Mouse (Mus musculus) erythroid progenitor cell, adult 5-6 weeks (primary cell): ENCODE measurements around the gene Rpp21. TPM values are rescaled to one million over a fixed set of nuclear protein-coding genes. Genes with fewer than 3 reads are reported as not detected.

Experiments
- ATAC-seq: replicated peaks from 2 replicates; pipeline ENCODE4 v1.8.0; 2016; ENCODE audit warnings: moderate number of reproducible peaks, mild to moderate bottlenecking, moderate TSS enrichment, inconsistent platforms; ENCODE audit not compliant: poor library complexity, low FRiP score, severe bottlenecking
- total RNA-seq, 2 experiments: library from RNA; stranded (forward) in 1 of 2; stranded (reverse) in 1 of 2; fragments of 150-400 nt in 1 of 2; fragments of 186-747, 209-891 nt in 1 of 2; gene quantifications; 2 replicates each; pipeline versions ENCODE4 v1.2.3 to v1.2.4; 2015 to 2017; ENCODE audit warnings: low replicate concordance in 2 of 2

The Rpp21 gene
- 63.7 and 66.0 TPM in 2 replicates for total RNA-seq (2015; ENCODE audit: low replicate concordance)
- 11.8 TPM in 2 replicates for total RNA-seq (2017; ENCODE audit: low replicate concordance)

DNA sequence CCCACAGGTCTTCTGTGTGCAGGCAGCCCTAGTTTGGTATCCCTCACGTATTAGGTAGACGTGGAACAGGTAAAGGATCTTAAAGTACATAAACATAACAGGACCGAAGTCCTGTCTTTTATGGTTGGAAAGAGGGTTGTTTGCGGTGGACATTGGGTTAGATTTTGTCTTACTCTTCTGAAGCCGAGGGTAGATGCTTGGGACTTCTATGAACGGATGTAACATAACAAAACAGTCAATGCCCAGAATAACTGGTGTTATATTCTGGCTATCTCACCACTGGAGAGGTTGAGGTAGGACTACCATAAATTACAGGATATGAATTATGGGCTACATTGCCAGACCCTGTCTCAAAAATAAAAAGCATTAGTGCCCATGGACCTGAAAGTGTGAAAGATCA lies at the start of gene Rpp21:
Rpp21 (minus strand) TSS at position 101 of the 400 bp plus-strand sequence.
- no peak for ATAC-seq

DNA sequence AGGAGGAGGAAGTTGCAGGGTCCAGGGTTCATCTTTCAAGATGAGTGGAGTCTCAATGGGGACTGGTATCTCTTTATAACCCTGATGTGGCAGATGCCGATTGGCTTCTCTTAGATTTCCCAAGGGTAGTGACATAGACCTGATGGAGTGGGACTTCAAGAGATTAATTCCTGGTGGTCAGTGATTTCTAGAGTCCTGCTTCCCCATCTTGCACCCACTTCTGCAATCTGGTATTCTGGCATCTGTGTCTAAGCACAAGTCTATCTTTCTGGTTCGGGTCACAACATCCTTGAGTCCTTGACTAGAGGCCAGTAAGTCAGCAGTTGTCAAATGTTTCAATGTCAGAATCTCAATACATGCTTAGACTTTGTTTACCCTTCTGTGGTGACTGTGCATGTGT lies 28.5 kb upstream of the Rpp21 start, which contains the start of gene H2-M10.2:
H2-M10.2 (minus strand) TSS at position 101 of the 400 bp plus-strand sequence.
- no peak for ATAC-seq

DNA sequence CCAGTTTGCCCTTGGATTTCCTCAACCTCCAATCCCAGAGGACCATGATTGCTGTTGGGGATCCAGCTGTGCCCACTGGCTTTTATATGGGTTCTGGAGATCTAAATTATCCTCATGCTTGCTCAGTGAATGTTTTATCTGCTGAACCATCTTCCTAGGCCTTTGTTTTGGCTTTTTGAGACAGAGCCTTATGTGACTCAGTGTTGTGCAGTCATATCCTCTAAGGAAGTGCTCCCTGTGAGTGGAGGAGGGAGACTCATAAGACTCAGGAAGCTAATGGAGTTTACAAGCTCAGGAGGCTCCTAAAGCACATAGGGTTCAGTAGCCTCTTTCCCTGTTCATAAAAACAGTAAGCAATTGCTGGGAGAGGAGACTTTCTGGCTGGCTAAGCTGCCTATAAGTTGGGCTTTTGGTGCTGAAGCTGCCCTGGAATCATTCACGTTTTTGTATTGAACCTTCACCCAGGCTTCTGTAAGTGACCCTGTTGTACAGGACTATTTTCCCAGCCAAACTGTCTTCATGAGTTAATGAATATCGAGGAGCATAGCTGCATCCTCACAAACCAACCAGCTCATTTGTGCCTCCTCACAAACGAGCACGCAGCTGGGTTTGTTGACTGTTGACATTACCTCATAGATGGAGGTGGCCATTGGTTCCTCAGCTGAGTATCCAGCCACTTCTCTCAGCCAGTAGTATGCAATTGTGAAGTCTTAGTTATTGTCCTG lies 23.8 kb upstream of the Rpp21 start:
- no peak for ATAC-seq

DNA sequence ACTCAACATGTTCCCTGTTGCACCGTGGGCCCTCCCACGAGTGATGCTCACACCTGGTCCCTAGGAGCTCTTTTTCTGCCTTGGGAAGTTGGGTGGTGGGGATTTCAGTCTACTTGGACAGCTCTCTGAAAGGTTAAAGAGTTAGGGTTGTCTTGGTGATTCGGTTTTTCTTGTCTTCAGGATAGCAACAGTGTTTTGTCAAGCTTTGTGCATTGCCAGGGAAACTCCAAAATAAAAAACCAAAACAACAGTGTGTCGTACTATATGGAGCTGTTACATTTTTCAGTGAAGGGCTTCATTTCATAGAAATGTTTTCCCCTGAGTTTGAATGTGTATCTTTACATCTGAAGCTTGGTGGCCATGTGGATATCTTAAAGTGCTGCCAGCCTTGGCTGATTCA lies 16.9 kb upstream of the Rpp21 start:
- ATAC-seq = no peak

DNA sequence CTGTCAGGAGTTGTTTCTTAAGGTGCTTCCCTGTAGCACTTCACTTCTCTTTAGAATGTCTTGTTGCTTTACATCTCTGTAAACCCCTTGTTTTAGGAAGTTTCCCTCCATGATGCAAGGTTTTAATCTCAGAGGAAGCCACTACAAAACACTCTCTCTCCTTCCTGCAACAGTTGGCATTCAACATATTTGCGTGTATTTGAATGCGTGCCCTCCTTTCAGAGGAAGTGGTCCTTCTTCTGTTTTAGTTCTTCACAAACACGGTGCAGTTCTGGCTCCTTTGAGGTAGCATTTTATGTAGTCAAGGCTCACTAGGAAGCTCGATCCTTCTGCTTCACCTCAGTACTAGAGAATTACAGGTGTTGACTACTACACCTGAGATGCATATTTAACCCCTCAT lies 15.9 kb upstream of the Rpp21 start:
- no peak for ATAC-seq

DNA sequence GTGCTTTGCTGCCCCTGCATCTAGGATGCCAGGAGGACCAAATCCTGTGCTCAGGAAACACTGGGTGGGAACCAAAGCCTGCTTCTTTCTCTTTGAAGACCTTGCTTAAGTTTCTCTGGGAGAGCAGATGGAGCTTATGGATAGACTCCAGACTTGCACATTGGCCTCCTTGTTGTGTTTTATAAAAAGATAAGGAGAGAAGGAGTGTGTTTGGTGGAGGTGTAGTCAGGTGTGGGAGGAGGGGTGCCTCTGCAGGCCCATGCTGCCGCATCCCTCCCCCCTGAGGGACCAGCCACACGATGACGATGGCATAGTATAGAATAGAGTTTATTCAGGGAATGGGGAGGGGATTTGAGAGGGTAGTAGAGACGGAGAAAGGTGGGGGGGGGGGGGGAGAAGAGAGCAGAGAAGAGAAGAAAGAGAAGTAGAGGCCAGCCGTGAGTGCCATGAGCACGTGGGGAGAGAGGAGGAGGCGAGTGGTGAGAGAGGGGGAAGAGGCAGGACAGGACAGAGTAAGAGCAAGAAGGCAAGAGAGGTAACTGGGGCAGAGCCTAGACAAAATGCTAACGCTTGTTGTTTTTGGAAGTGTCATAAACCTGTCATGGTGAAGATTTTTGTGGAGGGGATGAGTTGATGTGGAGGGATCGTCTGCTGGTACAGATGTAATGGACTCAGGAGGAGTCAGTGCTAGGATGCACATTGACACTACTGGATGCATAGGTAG lies 14.9 kb upstream of the Rpp21 start:
- ATAC-seq = no peak

DNA sequence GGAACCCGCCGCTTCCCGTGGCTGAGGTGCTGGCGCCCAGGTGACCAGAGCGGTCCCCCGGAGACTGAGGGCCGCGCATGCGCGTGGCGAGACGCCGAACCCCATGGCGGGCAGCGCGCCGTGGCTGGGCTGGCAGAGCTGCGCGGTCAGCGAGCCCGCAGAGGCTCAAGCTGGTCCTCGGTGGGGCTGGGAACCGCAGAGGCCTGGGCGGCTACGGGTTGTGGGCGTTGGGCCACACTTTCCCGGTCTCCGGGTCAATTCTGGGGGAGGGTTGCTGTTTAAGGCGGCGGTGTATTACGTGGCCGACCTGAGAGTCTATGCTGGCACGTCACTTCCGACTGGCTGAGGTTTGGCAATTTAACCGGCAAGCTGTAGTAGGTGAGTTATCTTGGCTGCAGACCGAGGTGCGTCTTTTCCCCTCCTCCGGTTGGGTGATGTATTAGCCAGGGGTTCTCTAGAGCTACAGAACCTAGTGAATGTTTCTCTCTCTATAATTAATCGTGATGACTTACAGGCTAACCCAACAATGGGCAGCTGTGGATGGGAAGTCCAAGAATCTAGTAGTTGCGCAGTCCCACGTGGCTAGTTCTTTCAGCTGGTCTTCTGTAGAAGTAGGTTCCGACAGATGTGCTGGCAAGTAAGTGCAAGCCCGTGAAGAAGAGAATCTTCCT lies 13.9 kb upstream of the Rpp21 start, which contains the start of gene Trim39:
Trim39 (minus strand) TSS at position 662 of the 671 bp plus-strand sequence.
- peak; percentile 79 for ATAC-seq

DNA sequence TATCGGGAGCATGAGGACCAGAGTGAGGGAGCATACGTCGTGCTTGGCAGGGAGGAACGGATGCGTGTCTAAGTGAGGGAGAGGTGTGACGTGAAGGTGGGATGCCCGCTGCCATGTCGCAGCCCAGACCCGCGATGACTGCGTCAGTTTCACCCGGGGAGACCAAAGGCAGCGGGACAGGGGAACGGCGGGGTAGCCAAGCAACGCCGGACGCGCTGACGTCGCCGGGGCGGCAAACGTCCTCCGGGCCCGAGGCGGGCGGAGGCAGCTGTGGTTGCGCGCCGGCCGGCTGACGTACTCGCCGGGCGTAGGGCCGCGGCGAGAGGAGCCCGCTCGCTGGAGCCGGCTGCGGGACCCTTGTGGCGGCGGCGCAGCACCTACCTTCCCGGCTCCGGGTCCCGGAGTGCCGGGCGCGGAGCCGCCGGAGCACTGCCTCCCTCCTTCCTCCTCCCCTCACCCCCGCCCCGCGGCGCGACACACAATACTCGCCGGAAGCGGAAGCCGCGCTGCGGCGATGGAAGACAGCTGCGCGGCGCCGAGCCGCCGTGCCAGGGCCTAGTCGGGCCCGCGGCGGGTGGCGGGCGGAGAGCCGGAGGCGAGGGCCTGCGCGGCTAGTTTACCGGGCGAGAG lies 13.2 kb upstream of the Rpp21 start:
- peak; percentile 88 for ATAC-seq

DNA sequence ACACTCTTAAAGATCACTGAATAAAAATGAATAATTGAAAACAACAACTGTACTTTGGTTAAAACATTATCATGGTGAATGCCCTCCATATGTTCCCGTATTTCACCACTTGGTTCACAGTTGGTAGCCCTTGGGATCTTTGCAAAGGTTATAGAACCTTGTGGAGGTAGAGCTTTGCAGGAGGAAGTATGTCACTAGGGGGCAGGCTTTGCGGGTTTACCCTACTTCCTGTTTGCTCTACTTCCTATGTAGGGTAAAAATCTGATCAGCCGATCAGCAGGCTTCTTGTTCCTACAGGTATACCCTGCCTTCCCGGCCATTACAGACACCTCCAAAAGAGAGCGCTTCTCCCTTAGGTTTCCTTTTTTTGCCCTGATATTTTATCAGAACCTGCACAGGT lies 8.0 kb upstream of the Rpp21 start:
- no peak for ATAC-seq

DNA sequence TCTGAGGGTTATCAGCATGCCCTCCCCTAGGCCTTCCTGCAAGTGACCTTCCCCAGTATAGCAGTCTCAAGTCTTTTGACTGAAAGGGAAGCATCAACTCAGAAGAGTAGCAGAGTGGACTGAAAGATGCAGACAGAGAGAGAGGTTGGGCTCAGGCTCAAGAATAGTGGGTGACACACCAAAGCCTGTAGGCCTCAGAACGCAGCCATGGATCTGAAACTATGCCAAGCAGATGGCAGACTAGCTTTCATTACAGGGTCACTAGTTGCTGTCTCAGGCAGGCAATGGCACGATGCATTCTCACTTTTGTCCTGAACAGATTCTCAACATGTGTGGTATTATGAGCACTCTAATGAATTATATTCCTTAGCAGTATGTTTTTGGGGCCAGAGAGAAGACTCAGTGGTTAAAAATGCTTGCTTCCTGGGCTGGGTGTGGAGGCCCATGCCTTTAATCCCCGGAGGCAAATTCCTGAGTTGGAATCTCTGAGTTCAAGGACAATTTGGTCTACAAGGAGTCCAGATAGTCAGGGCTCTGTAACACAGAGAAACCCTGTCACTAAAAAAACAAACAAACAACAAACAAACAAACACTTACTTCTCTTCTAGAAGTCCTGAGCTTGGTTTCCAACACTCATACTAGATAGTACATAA lies 6.5 kb upstream of the Rpp21 start:
- ATAC-seq = no peak

DNA sequence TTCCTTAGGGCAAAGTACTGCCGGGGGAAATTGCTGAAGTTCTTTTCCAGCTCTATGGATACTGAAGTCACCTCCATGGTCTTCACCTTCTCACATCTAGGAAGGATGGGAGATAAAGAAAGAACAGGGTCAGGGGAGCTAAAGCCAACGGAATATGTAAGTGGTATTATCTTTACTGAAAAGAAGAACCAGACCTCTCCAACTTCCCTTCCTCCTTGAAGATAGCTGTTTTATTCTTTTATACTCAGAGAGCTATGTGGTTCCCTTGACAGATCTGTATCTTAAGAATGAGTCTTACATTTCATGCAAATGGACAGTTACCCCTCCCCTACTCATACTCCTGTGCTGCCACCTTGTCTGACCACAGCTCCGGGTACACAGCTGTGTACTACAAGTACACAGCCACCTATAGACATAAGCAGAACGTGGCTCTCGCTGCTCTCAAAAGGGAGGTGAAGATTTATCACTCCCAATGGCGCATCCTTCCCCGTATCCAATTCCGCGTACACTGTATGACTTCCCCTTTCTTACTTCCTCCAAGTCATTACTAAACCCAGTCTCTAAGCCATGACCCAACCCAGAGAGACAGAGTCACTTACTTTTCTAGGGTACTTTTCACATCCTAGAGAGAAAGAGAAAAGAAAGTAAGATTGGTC lies 3.8 kb upstream of the Rpp21 start:
- no peak for ATAC-seq

DNA sequence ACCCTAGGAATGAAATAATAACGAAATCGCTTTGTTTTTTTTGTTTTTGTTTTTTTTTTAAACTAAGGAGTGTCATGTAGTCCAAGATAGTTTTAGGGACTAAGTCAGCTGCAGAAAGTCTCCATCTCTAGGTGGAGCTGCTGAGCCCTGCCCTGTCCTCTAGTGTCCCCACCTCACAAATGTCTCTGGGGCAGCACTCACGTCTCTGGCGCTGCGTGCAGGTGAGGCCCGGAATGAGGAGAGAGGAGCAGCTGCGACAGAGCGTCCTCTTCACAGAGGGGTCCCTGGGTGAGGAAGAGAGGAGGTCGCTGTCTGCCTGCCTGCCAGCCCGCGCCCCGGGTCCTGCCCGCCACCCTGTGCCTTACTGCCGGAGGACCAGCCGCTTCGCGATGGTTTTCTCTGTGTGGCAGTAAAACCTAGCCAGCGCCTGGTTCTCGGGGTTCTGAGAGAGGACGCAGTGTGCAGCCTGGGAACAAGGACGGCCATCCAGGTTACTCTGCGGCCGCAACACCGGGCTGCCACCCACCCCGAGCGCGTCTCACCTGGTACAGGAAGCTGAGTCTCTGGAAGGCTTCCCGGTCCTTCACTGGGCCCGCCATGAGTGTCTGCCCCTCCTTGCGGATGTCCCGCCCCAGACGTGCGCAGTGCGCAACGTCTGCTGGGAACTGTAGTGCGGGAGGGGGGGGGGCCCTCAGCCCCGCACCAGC lies 475 bp downstream of the Rpp21 start:
- peak; percentile 93 for ATAC-seq

DNA sequence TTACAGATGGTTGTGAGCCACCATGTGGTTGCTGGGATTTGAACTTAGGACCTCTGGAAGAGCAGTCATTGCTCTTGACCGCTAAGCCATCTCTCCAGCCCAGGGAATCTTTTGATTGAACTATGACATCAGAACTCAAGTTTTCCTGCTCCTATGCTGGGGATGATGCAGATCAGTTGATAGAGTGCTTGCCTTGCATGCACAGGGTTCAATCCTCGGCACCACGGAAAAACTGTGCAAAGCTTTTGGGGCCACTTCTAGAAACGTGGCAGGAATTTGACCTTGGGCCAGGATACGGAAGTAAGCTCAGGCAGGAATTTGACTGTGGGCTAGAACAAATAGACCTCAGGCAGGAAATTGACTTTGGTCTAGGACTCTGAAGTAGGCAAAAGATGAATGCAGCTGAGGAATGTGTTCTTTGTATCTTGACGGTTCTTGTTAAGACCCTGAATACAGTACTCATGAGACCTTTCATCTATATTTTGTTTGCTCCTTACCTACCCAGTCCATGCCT lies 4.7 kb downstream of the Rpp21 start:
- ATAC-seq = no peak

DNA sequence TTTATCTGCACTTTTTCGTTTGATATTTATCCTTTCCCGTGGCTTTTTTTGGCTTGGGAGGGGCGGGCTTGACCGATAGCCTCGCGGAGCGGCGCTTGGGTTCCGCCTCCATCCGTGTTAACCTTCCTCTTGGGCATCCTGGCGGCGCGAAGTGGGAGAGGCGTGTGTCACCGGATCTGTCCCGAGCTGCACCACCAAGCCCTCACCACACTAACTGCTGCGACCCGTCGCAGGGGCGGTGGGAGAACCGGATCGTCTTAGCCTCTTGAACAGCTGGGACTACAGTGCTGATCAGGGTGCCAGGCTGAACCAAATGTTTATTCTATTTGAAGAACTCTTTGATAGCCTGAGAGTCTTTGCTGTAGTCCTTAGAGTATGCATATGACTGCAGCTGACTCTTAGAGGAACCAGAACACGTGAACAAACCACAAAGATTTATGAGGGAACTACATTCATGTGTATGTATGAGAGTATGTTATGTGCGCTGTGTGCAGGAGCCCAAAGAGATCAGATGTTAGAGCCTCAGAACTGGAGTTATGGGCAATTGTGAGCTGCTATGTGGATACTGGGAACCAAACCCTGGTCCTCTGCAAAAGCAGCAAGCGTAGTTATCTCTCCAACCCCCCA lies 5.5 kb downstream of the Rpp21 start:
- ATAC-seq = no peak

DNA sequence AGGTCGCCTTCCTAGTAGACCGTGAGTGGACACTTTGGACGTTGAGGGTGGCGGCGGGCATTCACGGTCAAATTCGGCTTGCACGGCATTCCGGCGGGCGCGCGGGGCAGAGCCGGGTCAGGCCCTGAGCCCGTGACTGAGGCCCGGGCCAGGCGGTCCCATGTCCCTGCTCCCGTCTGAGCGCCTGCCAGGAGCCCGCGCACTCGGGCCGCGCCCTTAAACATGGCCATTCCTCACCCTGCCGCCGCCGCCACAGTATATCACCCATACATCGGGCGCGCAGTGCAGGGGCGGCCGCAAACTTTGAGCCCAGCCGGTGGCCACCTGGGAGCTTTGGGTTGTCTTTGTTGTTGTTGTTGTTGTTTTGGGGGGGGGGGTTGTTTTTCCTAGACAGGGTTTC lies 9.0 kb downstream of the Rpp21 start:
- no peak for ATAC-seq

DNA sequence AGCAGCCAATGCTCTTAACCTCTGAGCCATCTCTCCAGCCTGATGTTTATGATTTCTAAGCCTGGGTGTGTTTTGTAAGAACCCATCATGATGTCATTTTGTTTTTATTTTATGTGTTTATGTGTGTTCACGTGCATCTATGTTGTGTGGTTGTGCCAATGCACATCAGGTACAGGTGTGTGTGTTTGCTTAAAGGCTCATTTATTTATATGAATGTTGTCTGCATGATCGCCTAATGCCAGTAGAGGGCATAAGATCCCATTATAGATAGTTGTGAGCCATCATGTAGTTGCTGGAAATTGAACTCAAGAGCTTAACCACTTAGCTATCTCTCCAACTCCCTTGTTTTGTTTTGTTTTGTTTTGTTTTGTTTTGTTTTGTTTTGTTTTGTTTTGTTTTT lies 12.1 kb downstream of the Rpp21 start:
- no peak for ATAC-seq

DNA sequence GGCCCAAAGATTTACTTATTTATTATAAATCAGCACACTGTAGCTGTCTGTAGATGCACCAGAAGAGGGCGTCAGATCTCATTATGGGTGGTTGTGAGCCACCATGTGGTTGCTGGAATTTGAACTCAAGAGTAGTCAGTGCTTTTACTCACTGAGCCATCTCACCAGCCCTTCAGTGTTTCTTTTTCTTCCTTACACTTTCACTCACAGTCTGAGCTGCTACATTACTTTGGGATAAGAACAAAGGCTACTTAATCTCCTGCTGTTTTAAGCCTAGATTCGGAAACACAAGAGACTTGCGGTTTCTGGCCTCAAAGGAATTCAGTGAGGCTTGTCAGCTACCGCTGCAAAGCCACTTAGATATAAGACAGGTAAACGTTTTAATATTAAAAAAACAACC lies 13.8 kb downstream of the Rpp21 start:
- ATAC-seq = no peak

DNA sequence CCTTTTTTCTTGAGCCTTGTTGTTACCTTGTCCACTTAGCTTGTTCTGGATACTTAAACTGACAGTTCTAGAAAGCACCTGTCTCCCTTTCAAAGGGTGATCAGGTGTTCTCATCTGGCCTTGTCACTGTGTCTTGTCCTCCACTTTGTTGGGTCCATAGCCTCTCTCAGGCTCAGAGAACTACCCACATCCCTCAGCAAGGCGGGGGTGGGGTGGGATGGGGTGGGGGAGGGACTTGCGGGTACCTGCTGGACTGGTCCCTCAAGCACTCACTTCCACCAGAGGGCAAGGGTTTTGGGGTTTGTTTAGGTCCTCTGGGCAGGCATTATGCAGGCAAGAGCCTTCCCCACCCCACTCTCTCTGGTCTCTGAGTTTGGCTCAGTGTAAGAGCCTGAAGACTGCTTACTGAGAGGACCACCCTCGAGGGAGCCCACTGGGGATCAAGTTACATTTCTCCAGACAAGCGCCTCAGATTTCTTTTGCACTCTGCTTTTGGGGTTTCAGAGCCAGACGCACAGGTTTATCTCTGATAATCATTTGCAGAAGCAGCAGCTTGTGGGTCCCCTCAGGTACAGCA lies 17.1 kb downstream of the Rpp21 start:
- ATAC-seq = no peak
